Mouse (Mus musculus): ENCODE data around the gene Oip5.

Gene Oip5

GRCm38 (mm10) chr2:119587383-119587782, 30.9 kb downstream of the Oip5 start:
- peak; percentile 35 for DNase-seq (ENCODE audit: low read depth, low spot score)

DNA sequence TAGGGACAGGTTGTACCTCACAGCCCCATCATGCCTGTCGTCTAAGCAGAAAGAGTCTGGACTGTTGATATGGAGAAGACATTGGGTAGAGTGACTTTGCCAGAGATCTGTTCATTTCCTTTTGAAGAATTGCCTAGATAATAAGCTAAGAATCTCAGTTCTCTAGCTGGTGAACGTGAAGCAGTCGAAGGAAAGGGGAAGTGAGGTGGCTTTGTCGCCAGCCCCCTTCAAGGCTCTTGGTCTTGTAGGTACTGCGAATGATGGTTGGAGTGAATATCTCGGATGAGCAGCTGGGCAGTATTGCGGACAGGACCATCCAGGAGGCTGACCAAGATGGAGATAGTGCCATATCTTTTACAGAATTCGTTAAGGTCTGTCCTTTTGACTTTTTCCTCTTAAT, 34.0 kb downstream of the Oip5 start:
- DNase-seq (ENCODE audit: low read depth, low spot score): no peak

DNA sequence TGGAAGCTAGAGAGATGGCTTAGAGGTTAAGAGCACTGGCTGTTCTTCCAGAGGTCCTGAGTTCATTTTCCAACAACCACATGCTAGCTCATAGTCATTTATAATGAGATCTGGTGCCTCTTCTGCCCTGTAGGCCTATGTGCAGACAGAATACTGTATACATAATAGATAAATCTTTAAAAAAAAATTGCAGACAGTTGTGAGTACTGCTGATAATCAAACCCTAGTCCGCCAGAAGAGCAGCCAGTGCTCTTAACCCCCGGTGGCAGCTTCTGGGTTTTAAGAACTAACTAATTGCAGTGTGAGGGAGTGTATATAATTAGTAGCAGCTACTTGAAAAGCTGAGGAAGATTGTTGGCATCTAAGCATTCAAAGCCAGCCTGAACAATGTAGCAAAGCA, 34.8 kb downstream of the Oip5 start:
- no peak for DNase-seq (ENCODE audit: low read depth, low spot score)

- no peak for DNase-seq (ENCODE audit: low read depth, low spot score)
Observed at GRCm38 (mm10) chr2:119581571-119581970, 36.7 kb downstream of the Oip5 start.

- DNase-seq (ENCODE audit: low read depth, low spot score): no peak
Observed at GRCm38 (mm10) chr2:119572471-119572870, 45.8 kb downstream of the Oip5 start.

DNA sequence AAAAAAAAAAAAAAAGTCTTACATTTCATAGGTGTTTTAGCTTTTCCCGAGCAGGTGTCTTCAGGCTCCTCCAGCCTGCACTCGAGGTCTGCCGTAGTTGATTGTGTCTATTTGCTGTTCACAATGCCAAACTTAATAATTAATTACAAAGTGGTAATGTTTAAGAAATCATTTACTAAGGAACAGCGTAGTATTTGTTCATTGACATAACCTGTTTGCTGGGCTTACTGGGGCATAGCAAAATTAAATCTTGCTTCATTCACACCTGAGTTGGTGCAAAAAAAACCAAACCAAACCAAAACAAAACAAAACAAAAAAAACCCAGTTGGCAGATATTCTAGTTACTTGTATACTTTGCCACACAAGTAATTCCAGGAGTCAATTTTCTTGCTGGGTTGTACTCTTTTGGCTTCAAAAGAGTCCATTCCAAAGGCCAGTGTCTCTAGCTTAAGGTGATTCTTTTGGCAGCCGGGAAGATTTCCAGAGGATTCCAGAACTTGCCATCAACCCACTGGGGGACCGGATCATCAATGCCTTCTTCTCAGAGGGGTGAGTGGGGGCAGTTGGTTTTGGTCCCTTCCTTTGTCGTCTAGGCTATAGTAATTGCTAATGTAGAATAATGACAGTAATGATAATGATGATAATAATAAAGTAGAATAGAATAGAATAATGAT, 52.0 kb downstream of the Oip5 start:
- no peak for DNase-seq (ENCODE audit: low read depth, low spot score)

- no peak for DNase-seq (ENCODE audit: low read depth, low spot score)
Observed at GRCm38 (mm10) chr2:119565284-119565683, 53.0 kb downstream of the Oip5 start.

- no peak for DNase-seq (ENCODE audit: low read depth, low spot score)
Observed at GRCm38 (mm10) chr2:119561794-119562193, 56.5 kb downstream of the Oip5 start.
